Mouse (Mus musculus): ENCODE data around the gene Zfp119b. TPM values are rescaled to one million over a fixed set of nuclear protein-coding genes. Genes with fewer than 3 reads are reported as not detected.

The Zfp119b gene
- polyA plus RNA-seq, 1 experiment: 0.82 TPM

DNA sequence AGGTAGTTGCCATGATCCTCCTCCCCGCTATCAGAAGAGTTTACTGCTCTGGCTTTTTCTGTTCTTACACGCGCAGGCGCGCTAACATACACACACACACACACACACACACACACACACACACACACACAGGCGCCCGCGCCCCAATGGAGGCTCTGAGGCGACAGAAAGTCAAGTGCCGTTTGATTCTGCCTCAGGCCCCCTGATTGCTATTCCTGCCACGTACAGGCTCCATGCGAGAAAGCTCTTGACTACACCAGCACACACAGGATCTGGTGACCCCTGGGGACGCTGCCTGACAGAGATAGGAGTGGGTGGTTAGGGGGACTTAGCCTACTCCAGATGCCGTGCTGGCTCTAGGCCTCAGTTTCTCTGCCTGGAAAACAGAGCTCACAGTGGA, 20.3 kb upstream of the Zfp119b start:
- Histone ChIP-seq H3ac (ENCODE audit: control insufficient read depth, insufficient read length) (no peak overlapping the region), H3K27me3 (ENCODE audit: control insufficient read depth, insufficient read depth, insufficient read length) (peaks cover 17% of the 10 kb centered on the region), H3K79me2 (ENCODE audit: control insufficient read depth, insufficient read depth) (no peaks in the 10 kb centered on the region), H3K4me3 (no peak overlapping the region), H3K4me2 (ENCODE audit: low read depth) (no peak overlapping the region), H3K36me3 (ENCODE audit: control insufficient read depth, insufficient read depth) (peaks cover 5% of the 10 kb centered on the region)
- TF ChIP-seq MAX (IDR thresholded peaks at IDR 0.05; ENCODE audit: low read depth): no peak
- TF ChIP-seq TCF12 (IDR thresholded peaks at IDR 0.05; ENCODE audit: insufficient read depth, poor library complexity, severe bottlenecking): no peak
- TF ChIP-seq POLR2A (IDR thresholded peaks at IDR 0.05; ENCODE audit: insufficient read length, low read depth): no peak
- TF ChIP-seq TCF3 (IDR thresholded peaks at IDR 0.05; ENCODE audit: insufficient read length, low read depth): no peak
- TF ChIP-seq MYOG (IDR thresholded peaks at IDR 0.05; ENCODE audit: control insufficient read depth in 1 of 3, insufficient read depth in 1 of 3, insufficient read length in 2 of 3, low read depth in 2 of 3): no peak
- no peak for TF ChIP-seq SRF (IDR thresholded peaks at IDR 0.05; ENCODE audit: control insufficient read depth, insufficient read length, low read depth)
- TF ChIP-seq MYOD1 (IDR thresholded peaks at IDR 0.05; ENCODE audit: control insufficient read depth in 1 of 3, insufficient read length in 2 of 3, low read depth in 2 of 3): no peak
- TF ChIP-seq CEBPB (IDR thresholded peaks at IDR 0.05; ENCODE audit: insufficient read depth, poor library complexity, severe bottlenecking): no peak
- TF ChIP-seq REST (IDR thresholded peaks at IDR 0.05; ENCODE audit: insufficient read depth, insufficient read length): no peak
- no peak for TF ChIP-seq E2F4 (IDR thresholded peaks at IDR 0.05; ENCODE audit: insufficient read depth)

DNA sequence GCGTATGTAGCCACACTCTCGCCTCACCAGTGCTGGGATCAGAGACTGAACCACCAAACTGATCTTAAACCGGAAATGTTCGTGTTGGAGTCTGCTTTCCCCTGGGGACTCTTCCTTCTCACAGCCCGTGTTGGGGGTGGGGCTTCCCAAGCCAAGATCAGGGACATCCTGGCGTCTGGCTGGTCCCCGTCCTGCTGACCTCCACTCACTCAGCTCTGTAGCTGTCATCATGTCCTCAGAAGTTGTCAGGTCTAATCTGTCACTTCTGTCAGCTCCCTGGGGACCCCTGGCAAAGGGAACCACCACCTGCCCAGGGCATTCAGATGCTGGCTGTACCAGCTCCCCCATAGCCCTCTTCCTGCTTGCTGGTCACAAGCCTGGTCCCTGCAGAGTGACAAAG, 18.9 kb upstream of the Zfp119b start:
- TF ChIP-seq USF1 (IDR thresholded peaks at IDR 0.05; ENCODE audit: low read depth): no peak
- no peak overlapping the region for H3K4me3 ChIP-seq
- no peak overlapping the region for H3K4me2 ChIP-seq (ENCODE audit: low read depth)
- H3K79me2 ChIP-seq (ENCODE audit: control insufficient read depth, insufficient read depth): no peaks in the 10 kb centered on the region
- no peak overlapping the region for H3ac ChIP-seq (ENCODE audit: control insufficient read depth, insufficient read length)
- H3K36me3 ChIP-seq (ENCODE audit: control insufficient read depth, insufficient read depth): peaks cover 10% of the 10 kb centered on the region
- peaks cover 17% of the 10 kb centered on the region for H3K27me3 ChIP-seq (ENCODE audit: control insufficient read depth, insufficient read depth, insufficient read length)

DNA sequence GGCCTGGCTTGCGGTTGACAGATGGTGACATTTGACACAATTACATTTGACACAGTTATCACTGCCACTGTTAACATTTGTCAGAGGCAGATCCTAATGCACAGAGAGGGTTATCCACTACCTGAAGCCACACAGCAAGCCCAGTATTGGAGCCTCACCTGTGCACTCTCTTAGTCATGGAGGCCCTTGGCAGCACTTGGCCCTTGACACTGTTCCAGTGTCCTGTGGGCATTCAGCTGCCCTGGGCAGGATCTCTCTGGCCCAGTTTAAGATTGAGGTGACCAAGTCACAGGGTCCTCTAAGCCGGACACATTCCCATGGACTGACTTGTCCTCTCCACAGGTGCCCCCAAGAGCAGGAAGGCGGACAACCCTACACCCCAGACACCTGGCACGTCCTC, 17.9 kb upstream of the Zfp119b start:
- no peak for TF ChIP-seq POLR2AphosphoS2 (IDR thresholded peaks at IDR 0.05; ENCODE audit: insufficient read length, low read depth)
- no peak for TF ChIP-seq REST (IDR thresholded peaks at IDR 0.05; ENCODE audit: insufficient read depth, insufficient read length)
- no peak for TF ChIP-seq MAX (IDR thresholded peaks at IDR 0.05; ENCODE audit: low read depth)
- TF ChIP-seq POLR2A (IDR thresholded peaks at IDR 0.05; ENCODE audit: insufficient read length, low read depth): no peak
- TF ChIP-seq MYOG (IDR thresholded peaks at IDR 0.05; ENCODE audit: control insufficient read depth in 1 of 3, insufficient read depth in 1 of 3, insufficient read length in 2 of 3, low read depth in 2 of 3): no peak
- no peak for TF ChIP-seq CEBPB (IDR thresholded peaks at IDR 0.05; ENCODE audit: insufficient read depth, poor library complexity, severe bottlenecking)
- TF ChIP-seq USF1 (IDR thresholded peaks at IDR 0.05; ENCODE audit: low read depth): no peak
- TF ChIP-seq MYOD1 (IDR thresholded peaks at IDR 0.05; ENCODE audit: control insufficient read depth in 1 of 3, insufficient read length in 2 of 3, low read depth in 2 of 3): no peak
- no peak for TF ChIP-seq E2F4 (IDR thresholded peaks at IDR 0.05; ENCODE audit: insufficient read depth)
- no peak for TF ChIP-seq SRF (IDR thresholded peaks at IDR 0.05; ENCODE audit: control insufficient read depth, insufficient read length, low read depth)
- TF ChIP-seq TCF3 (IDR thresholded peaks at IDR 0.05; ENCODE audit: insufficient read length, low read depth): no peak
- TF ChIP-seq TCF12 (IDR thresholded peaks at IDR 0.05; ENCODE audit: insufficient read depth, poor library complexity, severe bottlenecking): no peak
- Histone ChIP-seq H3K27me3 (ENCODE audit: control insufficient read depth, insufficient read depth, insufficient read length) (peaks cover 17% of the 10 kb centered on the region), H3K36me3 (ENCODE audit: control insufficient read depth, insufficient read depth) (peaks cover 10% of the 10 kb centered on the region), H3K79me2 (ENCODE audit: control insufficient read depth, insufficient read depth) (no peaks in the 10 kb centered on the region), H3ac (ENCODE audit: control insufficient read depth, insufficient read length) (no peak overlapping the region), H3K4me3 (no peak overlapping the region), H3K4me2 (ENCODE audit: low read depth) (no peak overlapping the region)

- Histone ChIP-seq H3K4me2 (ENCODE audit: low read depth) (no peak overlapping the region), H3K36me3 (ENCODE audit: control insufficient read depth, insufficient read depth) (peaks cover 10% of the 10 kb centered on the region), H3K4me3 (no peak overlapping the region), H3ac (ENCODE audit: control insufficient read depth, insufficient read length) (no peak overlapping the region), H3K79me2 (ENCODE audit: control insufficient read depth, insufficient read depth) (peaks cover 3% of the 10 kb centered on the region), H3K27me3 (ENCODE audit: control insufficient read depth, insufficient read depth, insufficient read length) (peaks cover 2% of the 10 kb centered on the region)
- no peak for TF ChIP-seq USF1 (IDR thresholded peaks at IDR 0.05; ENCODE audit: low read depth)
- no peak for TF ChIP-seq TCF12 (IDR thresholded peaks at IDR 0.05; ENCODE audit: insufficient read depth, poor library complexity, severe bottlenecking)
- TF ChIP-seq CEBPB (IDR thresholded peaks at IDR 0.05; ENCODE audit: insufficient read depth, poor library complexity, severe bottlenecking): no peak
- no peak for TF ChIP-seq POLR2A (IDR thresholded peaks at IDR 0.05; ENCODE audit: insufficient read length, low read depth)
- no peak for TF ChIP-seq E2F4 (IDR thresholded peaks at IDR 0.05; ENCODE audit: insufficient read depth)
- TF ChIP-seq TCF3 (IDR thresholded peaks at IDR 0.05; ENCODE audit: insufficient read length, low read depth): no peak
- TF ChIP-seq SRF (IDR thresholded peaks at IDR 0.05; ENCODE audit: control insufficient read depth, insufficient read length, low read depth): no peak
- TF ChIP-seq MYOD1 (IDR thresholded peaks at IDR 0.05; ENCODE audit: control insufficient read depth in 1 of 3, insufficient read length in 2 of 3, low read depth in 2 of 3): no peak
- TF ChIP-seq POLR2AphosphoS2 (IDR thresholded peaks at IDR 0.05; ENCODE audit: insufficient read length, low read depth): no peak
- TF ChIP-seq MYOG (IDR thresholded peaks at IDR 0.05; ENCODE audit: control insufficient read depth in 1 of 3, insufficient read depth in 1 of 3, insufficient read length in 2 of 3, low read depth in 2 of 3): no peak
- no peak for TF ChIP-seq MAX (IDR thresholded peaks at IDR 0.05; ENCODE audit: low read depth)
These were observed 15.7 kb upstream of the Zfp119b start for GRCm38 (mm10) chr17:55964996-55965395.

GRCm38 (mm10) chr17:55964496-55964895, 15.2 kb upstream of the Zfp119b start:
- no peak for TF ChIP-seq MAX (IDR thresholded peaks at IDR 0.05; ENCODE audit: low read depth)
- peaks cover 10% of the 10 kb centered on the region for H3K36me3 ChIP-seq (ENCODE audit: control insufficient read depth, insufficient read depth)
- H3ac ChIP-seq (ENCODE audit: control insufficient read depth, insufficient read length): no peak overlapping the region

More at GRCm38 (mm10) chr17:55964496-55964895, 15.2 kb upstream of the Zfp119b start:
- H3K27me3 ChIP-seq (ENCODE audit: control insufficient read depth, insufficient read depth, insufficient read length): no peaks in the 10 kb centered on the region
- H3K79me2 ChIP-seq (ENCODE audit: control insufficient read depth, insufficient read depth): peaks cover 7% of the 10 kb centered on the region
- no peak overlapping the region for H3K4me3 ChIP-seq
- H3K4me2 ChIP-seq (ENCODE audit: low read depth): no peak overlapping the region
